In the genomic region with DNA sequence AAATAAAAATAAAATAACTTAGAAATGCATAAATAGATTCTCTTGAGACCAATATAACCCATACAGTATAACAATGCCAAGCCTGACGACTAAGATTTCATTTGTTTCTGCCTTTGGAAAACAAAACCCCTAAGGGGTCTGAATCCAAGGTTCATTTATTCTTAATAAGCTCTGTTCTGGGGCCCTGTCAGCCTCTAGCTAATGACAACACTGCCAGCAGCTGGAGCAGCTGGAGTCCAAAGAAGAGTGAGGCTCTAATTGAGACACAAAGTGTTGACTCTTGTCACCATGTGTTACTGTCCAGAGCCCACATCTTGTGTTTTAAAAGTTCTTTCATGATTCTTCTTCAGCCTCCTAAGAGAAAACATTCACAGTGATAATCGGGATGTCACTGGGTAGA, we compare ENCODE assay signal across 25 mouse cellular contexts.
DNase-seq lines count a peak whose midpoint lies in the region; ATAC-seq lines count a peak whose summit lies in the region.
"Had no signal": no experiment of that assay in that cellular context is flagged by ENCODE, and none has a peak within 500 bp of the region (broad histone marks: within the 10 kb centered on the region; RNA-seq: fewer than 3 reads in every experiment).

No protein-coding gene starts in this region.

- H3K36me3 ChIP-seq in midbrain, embryonic 12.5 days = no peaks in the 10 kb centered on the region
- H3K36me3 ChIP-seq in midbrain, embryonic 10.5 days = no peaks in the 10 kb centered on the region
- H3K36me3 ChIP-seq in neural tube, embryonic 13.5 days = no peaks in the 10 kb centered on the region
- H3K36me3 ChIP-seq in neural tube, embryonic 15.5 days = no peaks in the 10 kb centered on the region
- H3K36me3 ChIP-seq: embryonic facial prominence, embryonic 15.5 days; forebrain, embryonic 12.5 days; forebrain, embryonic 15.5 days; heart, embryonic 12.5 days; heart, embryonic 15.5 days; hindbrain, embryonic 10.5 days; hindbrain, embryonic 15.5 days had no signal

- H3K9ac ChIP-seq in midbrain, embryonic 12.5 days (replicated peaks) = no peak overlapping the region
- no peak overlapping the region for H3K9ac ChIP-seq in neural tube, embryonic 13.5 days
- no peak overlapping the region for H3K9ac ChIP-seq in neural tube, embryonic 15.5 days (replicated peaks)
- H3K9ac ChIP-seq: embryonic facial prominence, embryonic 15.5 days; forebrain, embryonic 12.5 days; forebrain, embryonic 15.5 days; heart, embryonic 12.5 days; heart, embryonic 15.5 days; hindbrain, embryonic 15.5 days had no signal

- H3K27me3 ChIP-seq in midbrain, embryonic 12.5 days = peaks cover 39% of the 10 kb centered on the region
- peaks cover 41% of the 10 kb centered on the region; the same call in 1 of the 2 replicates for H3K27me3 ChIP-seq in midbrain, embryonic 10.5 days (ENCODE audit: low read depth, poor library complexity, severe bottlenecking)
- H3K27me3 ChIP-seq in neural tube, embryonic 13.5 days = no peaks in the 10 kb centered on the region
- H3K27me3 ChIP-seq in neural tube, embryonic 15.5 days (replicated peaks) = no peaks in the 10 kb centered on the region
- H3K27me3 ChIP-seq: embryonic facial prominence, embryonic 15.5 days; forebrain, embryonic 12.5 days; forebrain, embryonic 15.5 days; heart, embryonic 12.5 days; heart, embryonic 15.5 days; hindbrain, embryonic 15.5 days had no signal

- no peak overlapping the region for H3K4me3 ChIP-seq in midbrain, embryonic 12.5 days
- H3K4me3 ChIP-seq in midbrain, embryonic 10.5 days = no peak overlapping the region
- no peak overlapping the region for H3K4me3 ChIP-seq in neural tube, embryonic 13.5 days
- H3K4me3 ChIP-seq in neural tube, embryonic 15.5 days (replicated peaks) = no peak overlapping the region
- H3K4me3 ChIP-seq: embryonic facial prominence, embryonic 15.5 days; forebrain, embryonic 12.5 days; forebrain, embryonic 15.5 days; heart, embryonic 12.5 days; heart, embryonic 15.5 days; hindbrain, embryonic 10.5 days; hindbrain, embryonic 15.5 days had no signal

- no peak overlapping the region for H3K4me2 ChIP-seq in midbrain, embryonic 12.5 days (replicated peaks)
- no peak overlapping the region for H3K4me2 ChIP-seq in neural tube, embryonic 13.5 days
- H3K4me2 ChIP-seq in neural tube, embryonic 15.5 days = no peak overlapping the region
- H3K4me2 ChIP-seq: embryonic facial prominence, embryonic 15.5 days; forebrain, embryonic 12.5 days; forebrain, embryonic 15.5 days; heart, embryonic 12.5 days; heart, embryonic 15.5 days; hindbrain, embryonic 15.5 days had no signal

- ATAC-seq in midbrain, embryonic 12.5 days (ENCODE audit: low FRiP score, low read depth) = no peak
- ATAC-seq in neural tube, embryonic 13.5 days (ENCODE audit: low read depth) = 0 out of 2 replicates have a peak, but pooled peaks have one; percentile 53
- no peak for ATAC-seq in neural tube, embryonic 15.5 days (ENCODE audit: low FRiP score)
- ATAC-seq: CD4-positive, CD25-positive, alpha-beta regulatory T cell, adult 4 months; forebrain, embryonic 15.5 days had no signal

- peak overlapping the region; percentile 43; the same call in 1 of the 2 replicates for H3K27ac ChIP-seq in midbrain, embryonic 12.5 days (replicated peaks)
- no peak overlapping the region for H3K27ac ChIP-seq in midbrain, embryonic 10.5 days (replicated peaks)
- no peak overlapping the region for H3K27ac ChIP-seq in neural tube, embryonic 13.5 days (replicated peaks)
- H3K27ac ChIP-seq in neural tube, embryonic 15.5 days (replicated peaks) = no peak overlapping the region
- H3K27ac ChIP-seq: embryonic facial prominence, embryonic 15.5 days; forebrain, embryonic 15.5 days; heart, embryonic 15.5 days; hindbrain, embryonic 15.5 days had no signal

- DNase-seq in midbrain, embryonic 10.5 days (ENCODE audit: low spot score) = no peak
- DNase-seq in retina, postnatal 1 day = peak; percentile 40
- DNase-seq in spleen, postnatal 10 days (ENCODE audit: low spot score in 2 of 2) = no peak
- DNase-seq: adrenal gland, adult 2 months; adrenal gland, postnatal 14 days; cerebellum, adult 11-12 months; cerebellum, adult 8-10 months; cerebellum, postnatal 10 days; cerebellum, postnatal 36 days; embryo, embryonic 11 days; gastrocnemius, postnatal 25 days; heart, adult 18-20 months; heart, postnatal 10 days; heart, postnatal 36 days had no signal

- 0 out of 2 replicates have a peak, but pooled peaks cover 3% of the 10 kb centered on the region for H3K4me1 ChIP-seq in midbrain, embryonic 12.5 days
- 0 out of 2 replicates have a peak, but pooled peaks cover 7% of the 10 kb centered on the region for H3K4me1 ChIP-seq in midbrain, embryonic 10.5 days
- peaks cover 18% of the 10 kb centered on the region for H3K4me1 ChIP-seq in neural tube, embryonic 13.5 days (replicated peaks)
- H3K4me1 ChIP-seq in neural tube, embryonic 15.5 days = no peaks in the 10 kb centered on the region
- H3K4me1 ChIP-seq: embryonic facial prominence, embryonic 15.5 days; forebrain, embryonic 12.5 days; forebrain, embryonic 15.5 days; heart, embryonic 12.5 days; heart, embryonic 15.5 days; hindbrain, embryonic 10.5 days had no signal

- H3K9me3 ChIP-seq in midbrain, embryonic 12.5 days = no peaks in the 10 kb centered on the region
- no peaks in the 10 kb centered on the region for H3K9me3 ChIP-seq in midbrain, embryonic 10.5 days (replicated peaks)
- no peaks in the 10 kb centered on the region for H3K9me3 ChIP-seq in neural tube, embryonic 13.5 days
- H3K9me3 ChIP-seq in neural tube, embryonic 15.5 days (replicated peaks) = no peaks in the 10 kb centered on the region
- H3K9me3 ChIP-seq: embryonic facial prominence, embryonic 15.5 days; forebrain, embryonic 12.5 days; forebrain, embryonic 15.5 days; heart, embryonic 12.5 days; heart, embryonic 15.5 days; hindbrain, embryonic 10.5 days; hindbrain, embryonic 15.5 days had no signal

- WGBS in midbrain, embryonic 12.5 days = 63% methylated on average over 2 of the region's 2 CpGs
- WGBS in midbrain, embryonic 10.5 days = 74% methylated on average over 2 of the region's 2 CpGs
- 48% methylated on average over 2 of the region's 2 CpGs for WGBS in neural tube, embryonic 13.5 days
- WGBS in neural tube, embryonic 15.5 days = 51% methylated on average over 2 of the region's 2 CpGs
